Mouse (Mus musculus) spleen, adult 12 weeks (tissue): ENCODE measurements around the gene Nhsl1.

Experiments used
- DNase-seq: peaks from one replicate; pipeline ENCODE4 v3.0.0; 2022; ENCODE audit warnings: low spot score

Nhsl1 gene

GRCm38 (mm10) chr10:18400998-18401397 is 82.2 kb downstream of the Nhsl1 start:
- no peak for DNase-seq

GRCm38 (mm10) chr10:18403992-18404391 is 85.2 kb downstream of the Nhsl1 start:
- no peak for DNase-seq

GRCm38 (mm10) chr10:18404679-18405078 is 85.9 kb downstream of the Nhsl1 start:
- DNase-seq: no peak

- DNase-seq: no peak
Observed at GRCm38 (mm10) chr10:18407062-18407830, 88.5 kb downstream of the Nhsl1 start.

GRCm38 (mm10) chr10:18408128-18408527 is 89.3 kb downstream of the Nhsl1 start:
- no peak for DNase-seq

- DNase-seq: no peak
Observed at GRCm38 (mm10) chr10:18408635-18409034, 89.8 kb downstream of the Nhsl1 start.

- no peak for DNase-seq
Observed at GRCm38 (mm10) chr10:18409068-18409467, 90.3 kb downstream of the Nhsl1 start.

- DNase-seq: no peak
Observed at GRCm38 (mm10) chr10:18411266-18411665, 92.5 kb downstream of the Nhsl1 start.

- DNase-seq: no peak
Observed at GRCm38 (mm10) chr10:18415946-18416345, 97.2 kb downstream of the Nhsl1 start.

- no peak for DNase-seq
Observed at GRCm38 (mm10) chr10:18418160-18418559, 99.4 kb downstream of the Nhsl1 start.

- no peak for DNase-seq
Observed at GRCm38 (mm10) chr10:18419508-18419907, 100.7 kb downstream of the Nhsl1 start.

GRCm38 (mm10) chr10:18420259-18421000 is 101.6 kb downstream of the Nhsl1 start:
- no peak for DNase-seq

GRCm38 (mm10) chr10:18422968-18423367 is 104.2 kb downstream of the Nhsl1 start:
- no peak for DNase-seq

- DNase-seq: no peak
Observed at GRCm38 (mm10) chr10:18423557-18423956, 104.8 kb downstream of the Nhsl1 start.

GRCm38 (mm10) chr10:18427866-18428265 is 109.1 kb downstream of the Nhsl1 start:
- no peak for DNase-seq

GRCm38 (mm10) chr10:18429533-18429932 is 110.7 kb downstream of the Nhsl1 start:
- DNase-seq: no peak

- no peak for DNase-seq
Observed at GRCm38 (mm10) chr10:18430141-18430540, 111.4 kb downstream of the Nhsl1 start.

- DNase-seq: no peak
Observed at GRCm38 (mm10) chr10:18430973-18431372, 112.2 kb downstream of the Nhsl1 start.

- DNase-seq: no peak
Observed at GRCm38 (mm10) chr10:18431546-18431945, 112.8 kb downstream of the Nhsl1 start.

GRCm38 (mm10) chr10:18435454-18435853 is 116.7 kb downstream of the Nhsl1 start:
- no peak for DNase-seq

GRCm38 (mm10) chr10:18435938-18436337 is 117.2 kb downstream of the Nhsl1 start:
- no peak for DNase-seq

GRCm38 (mm10) chr10:18437584-18437983 is 118.8 kb downstream of the Nhsl1 start:
- no peak for DNase-seq

GRCm38 (mm10) chr10:18445603-18446358 is 127.0 kb downstream of the Nhsl1 start:
- DNase-seq: no peak
